Mouse (Mus musculus) spleen, postnatal 4 days (tissue): ENCODE measurements around the gene Mpped2.

Source experiments
- DNase-seq, 2 experiments: peaks; one replicate each; pipeline ENCODE4 v3.0.0; 2022; ENCODE audit warnings: low spot score in 2 of 2

Mpped2 gene

DNA sequence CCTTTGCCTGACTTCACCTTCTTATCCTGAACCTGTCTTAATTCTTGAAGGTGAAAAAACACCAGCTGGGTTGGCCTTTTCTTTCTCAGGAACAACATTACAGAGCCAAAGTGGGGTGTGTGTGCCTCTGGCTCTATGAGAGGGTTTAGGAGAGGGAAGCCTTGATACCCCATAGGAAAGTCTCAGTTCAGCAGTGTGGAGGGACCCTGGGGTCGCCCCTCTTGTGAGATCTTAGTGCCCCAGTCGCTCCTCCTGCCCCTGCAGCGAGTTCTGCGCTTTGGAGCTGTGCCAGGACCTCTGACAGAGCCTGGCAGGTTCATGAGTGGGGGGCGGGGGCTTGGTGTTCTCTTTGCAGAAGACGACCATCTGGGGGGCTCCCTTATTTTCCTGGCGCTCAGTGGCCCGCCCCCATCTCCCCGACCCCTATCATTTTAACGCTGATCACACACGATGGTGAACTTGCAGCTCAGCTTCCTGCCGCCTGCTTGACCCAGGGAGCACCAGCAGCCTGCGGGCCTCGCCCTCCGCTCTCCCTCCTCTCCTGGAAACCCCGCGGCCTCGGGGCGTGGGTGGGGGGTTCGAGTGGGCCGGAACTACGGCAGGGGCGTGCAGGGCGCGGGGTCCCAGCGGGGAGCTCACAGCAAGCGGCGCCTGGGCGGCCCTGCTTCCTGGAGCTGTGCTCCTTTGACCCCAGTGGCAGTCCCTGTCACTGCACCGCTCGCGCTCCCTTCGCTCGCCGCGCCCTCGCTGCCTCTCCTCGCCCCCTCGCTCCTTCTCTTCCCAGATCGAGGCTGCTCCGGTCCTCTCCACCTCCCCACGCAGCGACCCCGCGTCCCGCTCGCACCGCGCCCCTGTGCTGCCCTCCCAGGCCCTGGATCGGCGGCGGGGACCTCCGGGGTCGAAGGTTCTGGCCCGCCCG lies at the start of gene Mpped2:
Mpped2 (plus strand) TSS at position 487 of the 919 bp plus-strand sequence.
- DNase-seq = peak; percentile 28 to 66

DNA sequence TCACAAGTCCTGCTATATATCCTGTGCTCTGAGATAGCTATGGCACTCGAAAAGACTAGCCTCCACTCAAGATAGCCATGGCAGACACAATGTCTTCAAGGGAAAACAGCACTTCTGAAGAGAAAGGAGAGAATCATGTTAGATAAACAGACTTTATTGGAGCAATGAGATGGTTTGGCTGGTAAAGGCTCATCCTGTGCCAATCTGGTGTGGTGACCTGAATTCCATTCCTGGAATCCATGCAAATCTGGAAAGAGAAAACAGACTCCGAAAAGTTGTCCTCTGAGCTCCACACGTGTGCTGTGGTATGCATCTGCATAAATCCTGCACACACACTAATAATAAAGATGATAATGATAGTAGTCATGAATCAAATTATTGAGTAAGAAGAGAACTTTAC lies 48.3 kb upstream of the Mpped2 start:
- DNase-seq = no peak

DNA sequence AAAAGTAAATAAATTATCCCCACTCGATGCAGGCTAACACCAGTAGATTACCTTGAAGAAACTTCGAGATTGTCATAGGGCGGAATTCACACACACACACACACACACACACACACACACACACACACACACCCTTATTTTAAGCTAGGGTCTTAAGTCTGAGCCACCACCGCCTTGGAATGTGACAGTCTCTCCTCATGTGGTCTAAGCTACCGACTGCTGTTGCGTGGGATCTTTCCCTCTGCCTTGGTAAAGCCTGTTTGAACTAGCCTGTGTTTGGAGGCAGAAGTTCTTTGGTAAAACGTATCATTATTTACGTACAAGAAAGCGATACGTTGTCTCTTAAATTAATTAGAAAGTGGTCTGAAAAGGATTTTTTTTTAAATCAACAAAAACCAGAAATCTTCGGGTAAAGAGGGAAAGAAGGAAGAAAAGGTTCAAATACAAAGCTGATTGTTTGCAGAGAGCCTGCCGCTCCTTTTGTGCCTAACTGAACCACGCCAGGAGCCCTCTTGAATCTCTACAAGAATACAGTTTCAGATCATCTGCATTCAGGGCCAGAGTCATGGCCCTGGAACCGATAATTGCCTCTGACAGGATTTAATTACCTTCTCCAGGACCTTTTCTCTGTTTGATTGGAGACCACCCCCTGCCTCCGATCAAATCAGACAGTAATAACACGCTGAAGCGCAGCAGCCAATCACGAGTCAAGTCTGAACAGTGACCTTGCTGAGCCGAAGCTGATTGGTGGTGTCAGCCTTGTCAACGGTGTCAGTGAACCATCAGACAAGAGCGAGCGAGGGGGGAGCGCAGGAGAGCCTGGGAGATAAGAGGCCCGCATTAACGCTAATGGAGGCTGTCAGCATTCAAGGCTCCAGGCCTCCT lies 43.1 kb upstream of the Mpped2 start:
- DNase-seq = peak in 1 of 2 experiments; percentile 16

DNA sequence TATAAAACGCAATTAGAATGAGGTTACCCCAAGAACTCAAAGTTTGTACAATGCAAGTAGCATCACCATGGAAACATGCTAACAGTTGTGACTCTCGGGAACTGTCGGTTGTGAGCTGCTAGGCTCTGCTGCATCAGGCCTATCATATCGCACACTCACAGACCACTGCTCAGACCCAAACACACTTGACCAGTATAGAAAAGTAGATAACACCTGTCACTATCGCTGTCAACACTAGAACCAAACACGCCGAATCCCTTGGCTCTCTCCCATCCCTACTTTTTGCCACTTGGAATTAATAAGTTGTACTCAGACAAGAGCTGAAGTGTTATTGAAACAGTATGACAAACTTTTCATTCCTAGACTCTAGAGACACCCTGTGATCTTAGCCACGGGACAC lies 40.9 kb upstream of the Mpped2 start:
- no peak for DNase-seq

DNA sequence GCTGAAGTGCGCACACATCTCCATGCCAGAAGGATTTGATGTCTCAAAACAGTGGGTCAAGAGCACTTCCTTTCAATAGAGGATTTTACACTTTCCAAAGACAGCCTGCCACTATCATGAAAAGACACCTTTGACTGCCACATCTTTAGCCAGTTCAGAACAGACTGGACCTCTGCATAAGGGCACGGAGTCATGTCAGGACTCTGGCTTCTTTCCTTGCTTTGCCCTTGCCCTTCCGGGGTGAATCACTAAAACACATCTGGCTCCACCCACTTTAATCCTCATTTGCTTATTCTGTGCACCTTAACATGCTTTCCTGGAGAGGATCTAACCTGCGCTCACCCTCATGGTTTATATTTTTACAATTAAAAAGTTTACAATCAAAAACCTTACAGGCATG lies 40.3 kb upstream of the Mpped2 start:
- DNase-seq = no peak

DNA sequence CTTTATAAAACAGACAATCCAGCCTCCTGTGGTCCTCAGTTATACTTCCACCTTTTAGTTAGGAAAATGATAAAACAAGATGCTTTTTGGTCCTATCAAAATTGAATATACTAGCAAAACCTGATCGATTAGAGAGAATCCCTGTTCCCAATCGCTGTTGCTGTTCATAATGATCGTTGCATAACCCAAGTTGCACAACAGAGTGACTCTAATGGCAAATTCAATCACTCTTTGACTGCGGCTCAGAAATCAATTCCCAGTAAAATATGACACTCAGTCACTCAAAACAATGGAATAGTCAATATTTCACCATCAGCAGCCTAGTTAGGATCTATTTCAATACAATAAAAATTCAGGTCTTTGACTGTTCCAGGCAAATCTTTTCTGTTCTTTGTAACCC lies 39.8 kb upstream of the Mpped2 start:
- no peak for DNase-seq

DNA sequence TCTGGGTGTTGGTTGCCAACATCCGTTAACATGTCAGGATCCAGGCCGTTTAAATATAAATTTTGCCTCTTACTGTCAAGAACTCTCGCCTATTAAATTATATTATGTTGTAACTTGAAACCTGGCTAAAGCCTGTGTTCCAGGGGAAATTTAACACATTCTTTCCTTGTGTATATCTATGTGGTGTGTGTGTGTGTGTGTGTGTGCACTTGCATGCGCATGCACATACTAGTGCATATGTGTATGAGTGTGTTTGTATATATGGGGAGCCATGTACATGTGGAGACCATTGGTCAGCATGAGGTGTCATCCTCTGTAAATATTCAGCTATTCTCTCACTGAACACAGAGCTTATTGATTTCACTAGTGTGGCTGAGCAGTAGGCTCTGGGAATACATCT lies 37.8 kb upstream of the Mpped2 start:
- no peak for DNase-seq

DNA sequence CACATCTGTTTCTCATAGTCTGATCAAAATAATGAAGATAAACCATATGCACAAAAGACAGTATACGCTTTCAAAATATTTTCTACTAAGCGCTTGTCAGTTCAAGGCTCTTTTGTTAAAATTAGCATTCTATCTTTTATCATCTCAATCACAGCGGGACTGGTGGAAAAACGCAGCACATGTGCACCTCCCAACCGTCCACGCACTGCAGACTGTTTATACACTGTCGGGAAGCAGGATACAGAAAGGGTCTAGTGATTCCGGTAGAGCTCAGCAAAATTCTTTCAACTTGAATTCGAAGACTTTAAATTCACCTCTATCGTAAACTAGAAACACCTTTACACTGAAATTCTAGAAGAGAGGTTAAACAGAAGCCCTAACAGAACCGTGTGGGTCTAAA lies 27.8 kb upstream of the Mpped2 start:
- no peak for DNase-seq

DNA sequence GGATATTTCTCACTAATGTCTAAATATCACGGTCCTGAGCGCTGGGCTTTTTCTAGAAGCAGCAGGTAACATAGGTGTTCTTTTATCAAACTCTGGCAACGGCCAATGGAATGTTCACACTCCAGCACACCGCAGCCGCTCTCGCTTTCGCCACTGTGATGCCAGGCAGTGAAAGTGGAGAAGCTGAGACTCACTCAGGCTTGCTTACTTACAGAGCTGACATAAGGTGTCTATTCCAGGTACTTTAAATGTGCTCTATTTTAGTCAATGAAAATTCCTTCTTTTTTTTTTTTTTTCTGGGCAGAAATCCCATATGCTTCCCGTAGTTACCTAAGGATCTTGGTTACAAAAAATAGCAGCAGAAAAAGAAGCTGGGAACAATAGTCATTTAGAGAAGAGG lies 18.8 kb upstream of the Mpped2 start:
- DNase-seq = no peak

DNA sequence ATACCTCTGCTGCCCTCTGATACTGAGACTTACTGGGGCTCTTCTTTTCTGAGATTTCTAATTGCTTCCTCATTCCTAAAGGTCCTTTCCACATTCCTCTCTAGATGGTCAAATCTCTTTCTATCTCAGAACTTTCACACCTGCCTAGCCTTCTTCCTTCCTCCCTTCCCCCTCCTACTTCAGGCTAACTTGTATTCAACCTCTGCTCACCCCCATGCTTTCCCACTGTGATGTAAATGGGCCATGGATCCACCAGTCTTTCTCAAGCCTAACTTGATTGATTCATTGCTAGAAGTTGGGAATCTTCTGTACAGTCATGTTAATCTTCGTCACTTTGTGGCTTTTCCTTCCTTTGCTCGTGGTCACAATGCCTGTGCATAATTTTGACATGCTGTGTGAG lies 15.6 kb upstream of the Mpped2 start:
- no peak for DNase-seq

DNA sequence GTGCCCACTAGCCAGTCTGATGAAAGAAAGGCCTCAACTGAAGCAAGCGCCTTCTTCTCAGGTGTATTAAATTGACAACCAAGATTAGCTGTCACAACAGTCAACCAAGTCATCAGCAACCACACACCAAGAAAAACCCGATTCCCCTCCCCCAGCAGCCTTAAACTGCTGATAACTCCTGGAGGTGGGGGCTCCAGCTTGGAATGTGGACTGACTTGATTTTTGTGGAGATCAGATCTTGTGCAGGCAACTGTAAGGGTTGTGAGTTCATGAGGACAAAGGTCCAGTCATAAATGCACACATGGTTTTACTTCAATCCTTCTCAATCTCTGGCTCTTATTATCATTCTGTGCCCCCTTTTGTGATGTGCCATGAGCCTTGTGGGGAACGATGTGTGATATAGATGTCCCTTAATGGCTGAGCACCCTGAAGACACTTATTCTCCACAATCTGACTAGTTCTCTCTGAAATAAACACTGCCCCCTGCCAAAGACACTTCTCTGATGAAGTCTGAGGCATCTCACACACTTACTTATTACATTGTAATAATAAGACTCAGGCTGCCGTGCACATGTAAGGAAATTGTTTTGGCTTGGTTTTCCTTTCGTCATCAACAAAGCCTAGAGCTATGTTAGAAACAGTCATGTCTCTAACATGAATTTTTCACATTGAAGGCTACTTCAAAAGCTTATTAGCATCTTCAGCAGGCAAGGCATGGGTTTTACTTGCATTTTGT lies 13.2 kb upstream of the Mpped2 start:
- DNase-seq = no peak

DNA sequence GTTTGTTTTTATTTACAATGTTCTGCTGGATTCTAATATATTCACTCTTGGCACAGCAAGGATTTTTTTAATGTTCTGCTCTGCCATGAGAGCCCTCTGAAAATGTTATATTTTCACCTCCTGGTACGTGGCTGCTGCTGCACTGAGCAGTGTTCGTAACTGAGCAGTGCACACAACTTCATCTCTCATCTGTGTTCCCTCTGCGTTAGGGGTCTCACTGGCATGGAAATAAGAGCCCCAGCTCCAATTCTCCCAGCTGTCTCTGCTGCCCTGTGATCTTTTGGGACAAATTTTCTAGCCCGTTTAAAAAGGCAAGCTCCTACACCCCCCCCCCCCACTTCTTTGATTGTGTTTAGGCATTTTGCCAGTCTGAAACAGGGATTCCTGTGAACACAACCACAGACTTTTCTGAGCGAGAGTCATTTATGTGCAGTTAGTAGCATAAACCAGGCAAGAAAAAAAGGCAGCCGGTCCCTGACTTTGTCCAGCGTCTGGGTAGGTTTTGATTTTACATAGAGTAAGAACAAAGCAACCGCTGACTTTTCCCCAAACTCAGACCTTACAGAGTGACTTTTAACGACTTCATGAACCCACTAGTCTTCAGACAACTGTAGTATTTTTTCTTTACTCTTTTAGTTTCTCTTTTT lies 9.8 kb upstream of the Mpped2 start:
- DNase-seq = no peak

DNA sequence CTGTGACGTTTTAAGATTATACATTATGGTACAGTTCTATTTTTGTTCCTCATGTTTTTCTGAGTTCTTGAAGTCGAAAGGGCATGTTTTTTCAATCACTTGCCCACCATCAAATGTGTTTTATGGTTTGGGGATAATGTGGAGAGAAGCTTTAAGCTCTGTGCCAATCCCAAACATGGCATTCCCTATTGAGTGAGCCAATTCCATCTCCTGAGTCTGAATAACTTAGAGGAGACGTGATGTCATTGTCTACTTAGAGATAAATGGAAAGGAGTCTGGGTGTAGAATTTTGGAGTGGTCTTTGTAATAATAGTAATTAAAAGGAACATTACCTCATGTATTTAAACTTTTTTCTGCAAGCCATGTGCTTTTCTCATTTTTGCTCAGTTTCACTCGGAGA lies 9.2 kb upstream of the Mpped2 start:
- no peak for DNase-seq

DNA sequence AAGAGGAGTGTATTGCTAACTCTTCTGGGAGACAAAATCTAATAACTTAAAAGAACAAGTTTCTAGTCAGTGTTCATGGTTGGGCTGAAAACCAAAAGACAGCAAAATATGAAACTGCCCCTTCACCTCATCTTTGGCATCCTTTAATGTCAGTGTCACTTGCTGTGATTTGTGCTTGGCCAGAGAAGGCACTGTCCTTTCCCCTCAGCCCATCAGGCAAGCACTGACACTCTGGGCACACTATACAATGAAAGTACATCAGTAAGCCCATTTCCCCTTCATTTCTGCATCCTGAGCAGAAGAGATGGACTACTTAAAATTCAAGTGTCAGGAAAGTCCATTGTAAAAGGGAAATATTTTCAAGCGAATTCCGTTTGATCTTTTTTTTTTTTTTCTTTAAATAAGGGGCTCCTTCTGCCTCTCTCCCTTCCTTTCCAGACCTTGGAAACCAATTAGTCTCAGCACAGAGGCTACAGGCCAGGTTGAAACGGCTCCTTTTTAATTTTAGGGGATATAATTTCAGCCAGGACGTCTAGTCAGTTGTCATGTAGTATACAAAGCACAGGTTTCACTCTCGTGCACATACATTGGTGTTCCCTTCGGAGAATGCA lies 1.2 kb upstream of the Mpped2 start:
- no peak for DNase-seq

DNA sequence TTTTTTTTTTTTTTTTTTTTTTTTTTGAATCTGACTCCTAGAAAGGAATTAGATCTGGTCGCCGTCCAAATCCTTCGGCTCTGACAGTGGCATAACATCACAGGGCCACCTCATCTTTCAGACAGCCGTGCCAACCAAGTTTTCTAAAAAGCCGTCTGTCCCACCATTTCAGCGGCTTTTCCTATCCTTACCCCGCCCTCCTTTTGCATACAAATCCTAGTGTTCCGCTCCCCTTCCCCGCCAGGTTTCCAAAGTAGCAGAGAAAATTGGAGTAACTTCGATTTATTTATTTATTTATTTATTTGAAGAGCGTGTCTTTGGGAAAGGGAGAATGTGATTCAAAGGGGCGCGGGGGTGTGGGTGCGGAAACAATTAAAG lies 675 bp upstream of the Mpped2 start:
- DNase-seq = no peak

DNA sequence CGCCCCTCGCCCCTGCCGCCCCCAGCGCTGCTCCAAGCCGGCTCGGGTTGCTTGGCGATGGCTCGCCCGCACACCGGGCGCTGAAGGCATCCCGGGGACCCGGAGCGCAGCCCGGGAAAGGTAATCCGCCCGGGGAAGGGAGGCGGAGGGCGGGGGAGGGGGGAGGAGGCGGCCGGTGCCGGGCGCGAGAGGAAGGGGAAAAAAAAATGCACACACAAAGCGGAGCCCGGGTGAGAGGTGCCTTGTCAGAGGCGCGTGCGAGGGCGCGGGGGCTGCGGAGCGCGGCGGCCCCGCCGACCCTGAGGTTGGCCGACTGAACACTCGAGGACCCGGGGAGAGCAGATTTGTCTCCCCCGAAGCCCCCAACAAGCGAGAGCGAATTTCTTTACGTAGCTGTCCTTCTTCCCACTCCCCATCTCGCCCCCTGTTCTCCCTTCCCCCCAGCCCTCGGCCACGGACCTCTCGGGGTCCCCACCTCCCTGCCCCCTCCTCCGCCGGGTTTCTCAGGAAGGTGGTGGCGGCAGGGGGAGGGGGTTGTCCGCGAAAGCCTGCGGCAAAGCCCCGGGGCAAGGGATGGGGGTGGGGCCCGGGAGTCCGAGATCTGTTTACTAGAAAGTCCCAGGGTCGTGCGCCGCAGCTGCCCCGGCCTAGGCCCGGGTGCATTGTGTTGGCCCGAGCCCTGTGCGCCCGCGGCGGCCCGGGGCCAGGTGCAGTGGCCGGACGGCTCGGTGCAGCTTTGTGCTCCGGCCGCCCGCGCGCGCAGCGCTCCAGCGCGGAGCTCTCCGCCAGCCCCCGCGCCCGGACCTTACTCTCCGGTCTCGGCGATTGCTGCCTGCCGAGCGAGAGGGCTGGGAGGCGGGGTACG lies 865 bp downstream of the Mpped2 start:
- peak; percentile 12 to 61 for DNase-seq

DNA sequence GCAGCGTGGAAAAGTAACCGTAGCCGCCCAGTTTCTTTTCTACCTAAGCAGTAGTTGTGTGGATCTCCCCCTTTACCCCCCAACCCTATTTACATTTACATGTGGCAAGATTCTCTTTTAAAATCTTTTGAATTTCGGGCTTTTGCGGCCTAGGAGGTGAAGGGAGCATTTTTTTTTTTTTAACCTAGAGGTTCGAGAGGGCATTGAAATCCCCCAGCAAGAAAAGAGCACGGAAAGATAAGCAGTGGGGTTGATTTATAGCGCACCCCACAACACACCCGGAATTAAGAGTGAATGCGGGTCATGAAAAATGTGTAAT lies 1.5 kb downstream of the Mpped2 start:
- no peak for DNase-seq

DNA sequence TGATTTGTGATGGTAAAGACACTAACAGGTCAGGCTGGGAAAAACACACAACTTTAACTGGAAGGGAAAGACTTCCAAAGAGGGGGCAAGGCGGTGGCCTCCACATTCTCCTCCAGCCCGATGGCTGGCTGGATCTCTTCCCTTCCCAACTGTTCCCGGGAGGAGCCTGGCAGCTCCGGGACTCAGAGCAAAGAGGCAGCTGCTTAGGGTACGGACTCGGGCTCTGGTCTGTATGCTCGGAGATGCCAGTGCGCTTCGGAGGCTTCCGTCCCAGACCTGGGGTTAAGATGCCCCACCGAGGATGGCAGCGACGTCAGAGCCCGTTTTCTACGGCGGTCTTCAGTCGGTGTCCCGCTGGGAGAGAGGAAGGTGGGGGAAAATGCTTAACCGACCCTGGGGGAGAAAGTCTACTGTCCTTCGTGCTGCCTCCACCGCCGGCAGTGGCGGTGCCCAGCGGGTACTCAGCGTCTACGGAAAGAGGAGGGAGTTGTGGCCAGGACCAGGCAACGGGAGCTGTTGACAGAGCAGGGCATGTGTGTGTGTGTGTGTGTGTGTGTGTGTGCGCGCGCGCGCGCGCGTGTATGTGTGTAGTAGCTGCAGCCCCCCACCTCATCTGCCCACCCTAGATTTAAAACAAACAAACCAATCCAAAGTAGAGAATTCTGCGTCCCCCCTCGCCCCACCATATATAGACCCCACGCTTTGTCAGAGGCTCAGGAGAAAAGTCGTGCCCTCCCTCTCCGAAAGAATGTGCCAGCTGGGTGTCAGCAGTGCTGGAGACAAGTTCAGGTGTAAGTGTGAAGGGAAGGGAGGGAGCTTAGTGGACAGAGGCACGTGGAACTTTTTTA lies 2.0 kb downstream of the Mpped2 start:
- DNase-seq = no peak

DNA sequence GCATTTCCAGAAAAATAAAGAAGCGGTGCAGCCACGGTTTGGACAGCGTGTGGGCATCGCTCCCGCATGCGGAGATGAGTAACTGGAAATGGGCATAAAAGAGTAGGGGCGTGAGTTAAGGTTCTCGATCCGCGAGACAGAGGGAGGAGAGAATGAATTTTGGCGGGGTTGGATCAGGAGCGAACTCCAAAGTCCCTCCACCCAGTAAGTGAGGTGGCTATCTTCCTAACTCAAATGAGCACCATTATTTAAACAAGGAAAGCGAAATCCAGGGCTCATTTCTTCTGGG lies 2.6 kb downstream of the Mpped2 start:
- DNase-seq = no peak

DNA sequence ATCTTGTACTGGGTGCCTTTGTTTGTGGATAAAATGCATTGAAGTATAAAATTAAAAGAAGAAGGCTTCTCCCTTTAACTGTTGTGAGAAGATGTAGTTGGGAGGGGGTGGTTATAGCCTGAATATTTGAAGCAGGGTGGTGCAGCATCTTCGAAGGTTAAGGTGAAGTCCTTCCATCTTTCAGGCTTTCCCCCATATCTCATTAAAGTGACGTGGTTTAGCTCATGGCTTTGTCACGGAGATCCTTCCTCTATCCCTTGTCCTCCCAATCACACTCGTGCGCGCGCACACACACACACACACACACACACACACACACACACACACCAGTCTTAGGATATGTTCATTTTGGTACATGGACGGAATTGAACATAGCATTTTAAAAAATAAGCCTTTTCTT lies 3.3 kb downstream of the Mpped2 start:
- no peak for DNase-seq
